Mouse (Mus musculus) embryo, embryonic 11.5 days (tissue): ENCODE measurements around the gene Arhgap21.

Experiments
- DNase-seq: peaks from one replicate; pipeline ENCODE4 v3.0.0-alpha.2; 2012; ENCODE audit warnings: low read depth, low spot score

Gene Arhgap21

DNA sequence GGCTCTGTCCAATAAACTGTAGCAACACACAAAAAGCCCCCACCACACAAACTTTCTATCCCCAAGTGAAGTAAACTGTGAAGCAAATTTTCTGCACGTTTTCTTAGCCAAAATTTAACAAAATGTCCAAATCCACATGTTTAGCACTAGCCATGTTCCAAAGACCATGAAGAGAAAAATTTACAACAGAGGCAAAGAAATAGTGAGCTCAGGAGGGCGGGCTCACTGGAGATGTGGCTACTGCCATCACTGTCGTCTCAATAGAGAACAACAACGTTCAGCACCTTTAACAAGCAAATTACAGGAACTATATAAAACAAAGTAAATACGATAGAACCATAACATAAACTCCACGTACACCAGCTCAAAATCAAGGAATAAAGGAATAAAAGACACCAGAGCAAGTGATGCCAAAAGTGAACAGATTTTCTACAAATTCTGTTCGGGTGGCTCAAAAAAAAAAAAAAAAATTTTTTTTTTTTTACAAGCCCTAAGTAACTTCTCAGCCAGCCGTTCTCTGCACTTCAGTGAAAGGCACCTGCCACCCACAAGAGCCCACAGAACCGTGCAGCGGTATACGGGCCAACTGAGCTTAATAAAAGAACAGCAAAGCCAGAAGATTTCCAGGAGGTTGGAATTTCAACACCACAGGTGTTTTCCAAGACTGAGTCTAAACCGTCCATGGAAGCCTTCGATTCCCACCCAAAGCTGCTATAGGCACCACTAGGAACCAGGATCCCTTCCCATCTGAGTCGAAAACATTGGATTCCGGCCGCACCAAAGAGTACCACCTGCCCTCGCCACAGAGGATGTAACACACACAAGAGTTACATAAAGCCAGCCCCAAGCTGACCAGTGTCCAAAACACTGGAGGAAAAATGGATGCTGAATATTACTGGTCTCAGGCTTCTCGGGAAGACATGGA is 2.2 kb downstream of the Arhgap21 start:
- DNase-seq = no peak

DNA sequence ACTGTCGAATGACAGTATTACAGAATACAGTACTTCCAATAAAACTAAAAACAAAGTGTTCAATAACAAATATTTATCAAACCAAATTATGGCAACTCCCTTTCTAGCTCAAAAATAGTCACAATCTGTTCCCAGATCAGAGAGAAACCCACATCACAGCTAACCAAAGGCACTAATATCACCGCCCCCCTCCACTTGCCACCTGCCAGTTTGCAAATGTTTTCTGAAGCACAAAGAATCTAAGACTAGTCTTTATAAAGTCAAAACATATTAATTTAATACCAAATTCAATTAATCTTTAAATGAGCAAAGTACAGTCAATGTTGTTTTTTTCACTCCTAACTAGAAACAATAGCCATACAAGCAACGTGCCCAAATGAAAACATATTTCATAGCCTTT is 3.3 kb downstream of the Arhgap21 start:
- no peak for DNase-seq

DNA sequence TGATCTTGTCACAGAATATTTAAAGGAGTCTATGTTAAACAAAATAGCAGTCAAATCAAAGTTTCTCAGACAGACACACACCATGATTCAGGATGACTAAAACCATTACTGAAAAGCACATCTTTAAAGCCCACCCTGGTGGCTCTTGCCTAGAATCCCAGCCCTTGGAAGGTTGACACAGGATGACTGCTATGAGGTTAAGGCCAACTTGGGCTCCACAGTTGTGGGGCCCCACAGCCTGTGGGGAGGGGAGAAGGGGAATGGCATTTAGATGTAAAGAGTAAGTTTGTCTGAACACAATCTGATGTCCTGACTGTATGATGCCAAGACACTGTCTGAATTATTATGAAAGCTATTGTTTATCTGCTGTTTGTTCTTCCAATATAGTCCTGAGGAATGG is 4.2 kb downstream of the Arhgap21 start:
- no peak for DNase-seq

DNA sequence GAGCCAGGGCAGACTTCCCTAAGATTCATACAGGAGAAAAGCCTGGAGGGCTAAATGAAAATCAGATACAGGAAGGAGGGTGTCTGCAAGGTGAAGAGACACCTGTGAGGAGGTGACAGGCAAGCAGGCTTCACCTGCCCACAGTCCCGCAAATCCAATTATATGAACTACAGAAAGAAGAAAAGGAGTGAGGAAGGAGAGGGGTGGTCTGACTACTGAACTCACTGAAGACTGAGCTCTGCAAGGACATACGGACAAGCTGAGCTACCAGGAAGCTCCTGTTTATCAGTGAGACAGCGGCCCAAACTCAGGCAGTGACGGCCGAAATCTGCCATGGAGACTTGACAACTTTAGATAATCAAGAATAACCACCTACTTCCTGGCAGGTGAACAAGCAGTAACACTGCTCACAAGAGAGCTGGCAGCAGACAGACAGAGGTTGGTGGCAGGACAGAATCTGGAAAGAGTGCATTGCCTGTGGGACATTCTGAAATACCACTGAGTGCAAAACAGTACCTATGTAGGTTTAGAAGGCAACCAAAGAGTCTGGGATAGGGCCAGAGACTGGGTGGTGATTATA is 5.4 kb downstream of the Arhgap21 start:
- DNase-seq = no peak

DNA sequence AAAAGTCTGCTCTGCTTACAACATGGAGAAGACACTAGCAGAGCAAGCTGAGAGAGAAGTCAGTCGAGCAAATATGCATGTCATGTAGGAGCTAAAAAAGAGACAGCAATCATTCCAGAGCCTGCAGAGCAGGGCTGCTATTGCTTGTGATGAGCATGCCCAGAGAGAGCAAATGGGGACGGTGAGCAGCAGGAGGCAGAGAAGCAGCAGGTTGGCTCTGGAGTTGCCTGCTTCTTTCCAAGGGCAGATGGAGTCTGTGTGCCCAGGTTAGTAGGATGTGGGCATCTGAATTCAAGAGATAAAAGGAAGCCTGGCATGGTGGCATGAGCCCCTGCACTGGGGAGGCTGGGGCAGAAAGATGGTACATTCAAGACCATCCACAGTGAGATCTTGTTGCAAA is 6.4 kb downstream of the Arhgap21 start:
- no peak for DNase-seq

DNA sequence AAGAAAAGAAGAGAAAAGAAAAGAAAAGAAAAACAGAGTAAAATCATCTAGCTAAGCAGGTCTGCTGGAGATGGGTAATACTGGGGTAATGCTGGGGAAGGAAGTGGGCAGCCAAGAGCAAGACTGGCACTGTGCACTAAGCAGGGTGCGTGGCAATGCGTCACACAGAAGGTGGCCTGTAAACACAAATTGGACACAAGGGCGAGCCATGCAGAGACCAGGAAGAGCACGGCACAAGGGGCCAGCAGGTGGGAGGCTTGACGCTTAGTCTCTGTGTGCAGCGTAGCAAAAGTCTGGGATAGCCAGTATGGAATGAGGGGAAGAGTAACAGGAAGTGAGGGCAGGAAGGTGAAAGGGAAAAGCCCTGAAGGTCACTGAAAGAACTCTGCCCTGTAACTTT is 6.9 kb downstream of the Arhgap21 start:
- no peak for DNase-seq

DNA sequence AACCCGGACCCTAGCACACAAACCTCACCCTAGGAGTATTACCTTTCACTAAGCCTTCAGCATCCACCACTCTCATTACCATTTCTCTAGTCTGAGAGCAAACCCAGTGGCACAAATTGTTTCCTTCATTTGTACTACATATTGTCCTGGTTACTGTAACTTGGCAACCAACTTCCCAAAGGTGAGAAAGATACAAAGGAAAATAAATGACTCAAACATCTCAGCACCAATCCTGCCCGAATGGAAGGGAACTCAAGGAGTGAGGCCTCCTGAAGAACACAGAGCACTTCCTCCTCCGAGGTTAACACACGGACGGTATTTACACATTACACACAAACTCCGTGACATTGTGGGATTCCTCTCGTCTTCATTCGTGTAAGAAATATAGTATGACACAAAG is 7.4 kb downstream of the Arhgap21 start:
- no peak for DNase-seq

DNA sequence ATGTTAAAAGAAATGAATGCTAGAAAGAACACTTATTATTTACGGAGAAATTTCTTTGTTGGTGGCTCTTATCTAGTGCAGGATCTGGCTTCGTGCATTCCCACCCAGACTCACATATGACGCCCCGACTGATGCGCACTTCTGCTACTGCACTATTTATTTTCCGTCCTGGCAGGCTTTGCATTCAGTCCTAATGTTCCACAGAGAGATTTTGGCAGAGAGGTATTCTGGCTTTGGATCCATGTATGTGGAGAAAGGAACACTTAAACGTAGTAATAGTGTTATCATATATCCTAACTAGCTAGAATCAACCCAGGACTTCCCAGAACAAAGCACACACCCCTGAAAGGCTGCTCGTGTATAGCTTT is 8.0 kb downstream of the Arhgap21 start:
- no peak for DNase-seq

DNA sequence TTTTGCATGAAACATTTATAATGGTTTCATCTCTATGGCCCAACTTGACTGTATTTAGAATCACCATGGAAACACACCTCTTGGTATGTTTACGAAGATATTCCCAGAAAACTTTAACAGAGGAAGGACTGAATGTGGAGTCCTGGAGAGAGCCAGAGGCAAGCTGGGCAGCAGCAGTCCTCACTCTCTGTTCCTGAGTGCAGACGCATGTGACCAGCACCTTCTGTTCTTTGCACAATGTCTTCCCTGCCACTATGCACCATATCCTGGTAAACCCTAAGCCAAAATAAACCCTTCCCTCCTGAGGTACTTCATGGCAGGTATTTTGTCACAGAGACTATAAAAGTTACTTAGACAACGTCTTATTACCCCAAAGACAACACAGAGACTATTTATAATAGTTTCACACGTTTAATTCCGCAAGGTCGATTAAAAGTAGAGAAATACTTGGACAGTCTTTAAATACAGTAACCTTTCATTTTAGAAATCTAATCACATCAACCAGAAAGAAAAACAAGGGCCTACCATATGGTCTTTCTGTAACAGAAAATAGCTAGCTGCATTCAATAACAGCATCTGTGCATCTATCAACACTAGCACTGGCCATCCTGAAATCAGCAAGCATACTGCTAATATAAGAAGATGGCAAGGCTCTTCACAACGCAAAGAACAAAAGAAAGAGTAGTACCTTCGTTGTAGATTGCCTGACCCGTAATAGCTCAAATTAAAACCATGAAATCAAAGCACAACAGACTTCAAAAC is 8.6 kb downstream of the Arhgap21 start:
- DNase-seq = no peak

DNA sequence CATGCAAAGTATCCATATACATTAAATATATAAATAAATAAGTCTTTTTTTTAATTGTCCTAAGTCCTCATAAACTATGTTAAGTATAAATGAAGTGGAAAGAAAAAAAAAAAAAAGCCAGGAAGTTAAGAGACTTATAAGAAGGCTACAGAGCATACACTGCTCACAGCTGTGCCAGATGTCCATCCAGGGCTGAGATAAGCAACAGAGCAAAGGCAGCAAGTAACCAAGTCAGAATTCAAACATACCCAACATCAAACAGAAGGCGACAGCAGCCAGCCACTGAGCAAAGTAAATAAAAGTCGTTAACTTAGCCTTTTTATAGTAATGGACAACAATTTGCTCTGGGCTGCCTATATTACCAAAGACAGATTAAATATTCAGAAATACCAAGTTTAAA is 9.6 kb downstream of the Arhgap21 start:
- no peak for DNase-seq

DNA sequence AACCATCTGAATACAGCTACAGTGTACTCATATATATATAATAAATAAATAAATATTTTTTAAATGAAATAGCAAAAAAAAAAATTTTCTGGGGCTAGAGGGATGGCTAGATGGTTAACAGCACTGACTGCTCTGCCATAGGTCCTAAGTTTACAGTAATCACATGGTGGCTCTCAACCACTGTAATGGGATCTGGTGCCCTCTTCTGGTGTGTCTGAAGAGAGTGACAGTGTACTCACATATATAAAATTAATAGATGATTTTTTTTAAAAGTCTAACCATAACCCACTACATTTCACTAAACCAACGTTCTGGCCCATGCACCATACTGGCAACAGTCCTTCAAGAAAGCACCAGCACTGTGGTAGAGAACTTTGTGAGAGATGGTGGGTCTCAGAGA is 10.7 kb downstream of the Arhgap21 start:
- DNase-seq = no peak

DNA sequence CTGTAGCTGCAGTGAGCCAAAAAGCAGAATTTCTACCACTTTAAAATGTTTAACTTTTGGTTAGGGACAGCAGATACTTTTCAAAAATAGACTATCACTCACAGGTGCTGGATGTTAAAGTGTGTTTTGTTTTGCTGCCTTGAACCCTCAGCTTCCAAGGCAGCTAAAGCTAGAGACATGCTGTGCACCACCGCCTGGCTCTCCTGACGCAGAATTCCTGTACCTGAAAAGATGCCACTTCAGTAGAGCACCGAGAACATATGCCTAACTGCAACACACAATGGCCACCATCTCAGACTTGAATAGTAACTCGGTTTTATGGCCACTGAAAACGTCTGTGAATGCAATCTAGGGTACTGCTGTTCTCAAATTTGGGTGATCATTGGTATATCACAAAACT is 12.0 kb downstream of the Arhgap21 start:
- no peak for DNase-seq

DNA sequence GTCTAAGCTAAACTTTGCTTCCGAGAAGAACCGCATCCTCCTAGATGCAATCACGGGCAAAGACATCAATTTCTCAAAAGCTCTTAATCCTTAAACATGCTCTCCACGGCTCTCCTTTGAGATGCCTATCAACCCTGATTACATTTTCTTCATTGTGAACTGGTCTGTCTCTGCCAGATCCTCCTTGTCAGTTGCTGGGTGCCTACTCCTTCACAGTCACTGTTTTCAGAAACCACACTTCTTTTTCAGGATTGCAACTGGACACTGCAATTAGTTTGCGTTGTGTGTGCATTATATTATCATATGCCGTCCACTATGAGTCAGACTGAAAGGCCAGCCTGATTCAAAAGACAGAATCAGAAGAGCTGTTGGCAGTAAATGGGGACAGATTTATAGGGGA is 12.7 kb downstream of the Arhgap21 start:
- no peak for DNase-seq

DNA sequence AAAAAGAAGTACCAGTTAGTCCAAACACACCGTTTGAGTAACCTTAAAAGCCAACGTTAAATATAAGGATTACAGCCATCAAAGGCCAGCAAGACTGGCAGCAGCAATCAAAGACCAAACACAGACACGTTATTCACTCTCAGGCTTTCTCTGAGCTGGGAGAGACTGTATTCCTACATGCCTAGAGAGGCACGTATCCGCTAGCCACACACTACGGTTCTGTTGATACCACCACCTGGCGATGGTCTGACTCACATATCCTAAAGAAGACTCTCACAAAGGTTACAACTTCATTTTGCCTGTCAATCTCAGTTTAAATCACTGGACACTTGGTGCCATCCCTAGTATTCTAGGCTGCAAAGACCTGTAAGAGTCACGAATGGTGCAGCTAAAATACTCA is 13.3 kb downstream of the Arhgap21 start:
- DNase-seq = no peak

DNA sequence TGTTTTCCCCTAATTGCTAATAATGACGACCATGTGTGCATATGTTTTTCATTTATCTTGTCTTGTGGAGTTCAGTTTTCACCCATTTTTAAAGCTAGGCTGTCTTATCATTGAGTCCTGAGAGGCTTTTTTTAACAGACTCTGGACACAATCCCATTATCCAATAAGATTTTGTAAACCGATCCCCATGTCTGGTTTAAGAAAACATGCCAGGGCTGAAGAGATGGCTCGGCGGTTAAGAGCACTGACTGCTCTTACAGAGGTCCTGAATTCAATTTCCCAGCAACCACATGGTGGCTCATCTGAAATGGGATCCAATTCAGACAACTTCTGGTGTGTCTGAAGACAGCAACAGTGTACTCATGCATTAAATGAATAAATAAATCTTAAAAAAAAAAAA is 16.0 kb downstream of the Arhgap21 start:
- DNase-seq = no peak

DNA sequence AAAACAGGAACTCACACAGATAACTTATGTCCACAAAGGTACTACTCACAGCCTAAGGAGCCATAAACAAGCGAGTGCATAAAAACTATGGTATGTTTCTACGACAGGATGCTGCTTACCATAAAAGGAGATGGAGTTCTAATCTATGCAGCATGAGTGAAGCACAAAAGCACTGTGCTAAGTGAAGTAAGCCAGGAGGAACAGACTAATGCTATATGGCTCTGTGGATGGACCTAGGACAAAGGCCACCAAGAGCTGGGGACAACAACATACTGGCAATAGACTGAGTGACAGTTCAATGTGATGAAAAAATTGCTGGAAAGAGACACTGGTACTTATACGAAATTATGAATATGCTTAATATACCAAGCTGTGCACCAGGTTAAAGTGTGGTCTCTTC is 19.5 kb downstream of the Arhgap21 start:
- DNase-seq = no peak

DNA sequence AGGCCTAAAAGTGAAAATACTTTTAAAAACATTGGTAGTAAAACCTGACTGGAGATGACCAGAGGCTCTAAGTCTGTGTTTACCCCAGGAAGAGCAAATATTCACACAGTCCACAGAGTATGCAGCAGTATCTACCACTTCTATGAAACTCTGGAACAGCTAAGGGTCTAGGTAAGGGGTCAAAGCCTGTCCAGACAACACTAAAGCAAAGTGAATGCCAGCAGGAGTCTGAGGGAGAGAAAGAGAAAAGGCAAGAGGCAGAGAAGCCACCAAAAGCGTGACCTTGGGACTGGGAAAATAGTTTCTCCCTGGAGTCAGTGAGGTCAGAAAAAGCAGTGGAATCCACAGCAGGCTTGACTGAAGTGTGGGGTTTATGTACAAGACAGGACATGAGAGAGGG is 21.6 kb downstream of the Arhgap21 start:
- no peak for DNase-seq

DNA sequence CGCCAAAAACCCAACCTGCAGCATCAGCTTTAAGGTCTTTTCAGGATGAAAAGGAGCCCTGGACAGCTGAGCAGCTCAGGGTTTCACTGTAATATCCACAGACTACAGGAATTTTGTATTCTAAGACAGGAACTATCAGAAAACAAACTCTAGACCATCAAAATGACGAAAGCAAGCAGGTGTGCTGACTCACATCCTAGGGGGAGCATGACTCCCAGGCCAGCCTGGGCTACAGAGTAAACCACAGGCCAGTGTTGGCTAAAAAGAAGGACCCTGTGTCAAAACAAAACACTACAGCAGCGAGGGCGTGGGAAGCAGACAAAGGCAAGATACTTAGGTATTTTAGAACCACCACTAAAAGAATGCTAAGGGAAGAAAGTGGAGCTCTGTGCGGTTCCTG is 23.1 kb downstream of the Arhgap21 start:
- DNase-seq = no peak

DNA sequence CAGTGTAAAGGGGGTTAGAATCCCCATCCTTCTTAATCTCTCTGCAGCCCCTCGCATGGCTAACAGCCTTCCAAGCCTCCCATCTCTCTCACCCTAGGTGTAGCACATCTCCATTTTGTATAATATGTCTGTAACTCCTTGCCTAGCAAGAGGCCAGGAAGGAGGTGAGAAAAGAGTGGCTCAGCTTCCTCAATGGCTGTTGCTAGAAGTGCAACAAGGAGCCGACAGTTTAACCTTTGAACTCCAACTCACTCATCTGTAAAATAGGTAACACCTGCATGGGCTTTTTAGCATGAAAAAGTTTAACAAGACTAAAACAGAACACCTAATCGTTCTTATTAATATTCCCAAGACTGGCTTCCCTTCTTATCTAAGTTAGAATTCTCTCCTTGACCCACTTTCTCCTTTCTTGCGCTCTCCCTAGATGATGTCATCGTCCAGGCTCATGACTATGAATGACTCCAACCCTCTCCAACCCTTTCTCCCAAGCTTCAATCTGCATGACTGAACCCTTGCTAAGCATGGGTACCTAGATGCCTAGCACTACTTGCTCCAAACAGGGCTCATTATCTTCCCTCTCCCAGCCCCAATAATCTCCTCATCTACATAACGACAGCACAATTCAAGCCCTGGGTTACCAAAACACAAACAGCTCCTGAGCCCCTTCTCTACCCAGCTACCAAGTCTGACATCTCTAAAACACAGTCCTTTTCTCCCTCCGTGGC is 24.8 kb downstream of the Arhgap21 start:
- no peak for DNase-seq

DNA sequence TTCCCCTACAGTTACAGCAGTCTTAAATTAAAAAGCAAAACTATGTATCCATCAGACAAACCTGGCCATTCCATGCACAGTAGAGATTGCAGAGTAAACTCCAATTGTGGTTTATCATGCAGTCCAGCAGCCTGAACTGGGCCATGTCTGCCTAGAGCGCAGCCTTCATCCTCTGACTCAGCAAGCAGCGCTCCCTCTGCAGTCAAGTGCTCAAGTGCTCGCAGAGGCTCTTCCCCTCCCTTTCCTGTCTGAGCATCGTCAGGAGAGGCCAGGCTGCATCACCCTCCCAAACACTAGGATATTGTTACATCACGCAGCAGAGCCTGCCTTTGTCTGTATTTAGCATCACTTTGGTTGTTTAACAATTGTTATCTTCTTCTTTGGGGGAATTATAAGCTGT is 25.5 kb downstream of the Arhgap21 start:
- no peak for DNase-seq

DNA sequence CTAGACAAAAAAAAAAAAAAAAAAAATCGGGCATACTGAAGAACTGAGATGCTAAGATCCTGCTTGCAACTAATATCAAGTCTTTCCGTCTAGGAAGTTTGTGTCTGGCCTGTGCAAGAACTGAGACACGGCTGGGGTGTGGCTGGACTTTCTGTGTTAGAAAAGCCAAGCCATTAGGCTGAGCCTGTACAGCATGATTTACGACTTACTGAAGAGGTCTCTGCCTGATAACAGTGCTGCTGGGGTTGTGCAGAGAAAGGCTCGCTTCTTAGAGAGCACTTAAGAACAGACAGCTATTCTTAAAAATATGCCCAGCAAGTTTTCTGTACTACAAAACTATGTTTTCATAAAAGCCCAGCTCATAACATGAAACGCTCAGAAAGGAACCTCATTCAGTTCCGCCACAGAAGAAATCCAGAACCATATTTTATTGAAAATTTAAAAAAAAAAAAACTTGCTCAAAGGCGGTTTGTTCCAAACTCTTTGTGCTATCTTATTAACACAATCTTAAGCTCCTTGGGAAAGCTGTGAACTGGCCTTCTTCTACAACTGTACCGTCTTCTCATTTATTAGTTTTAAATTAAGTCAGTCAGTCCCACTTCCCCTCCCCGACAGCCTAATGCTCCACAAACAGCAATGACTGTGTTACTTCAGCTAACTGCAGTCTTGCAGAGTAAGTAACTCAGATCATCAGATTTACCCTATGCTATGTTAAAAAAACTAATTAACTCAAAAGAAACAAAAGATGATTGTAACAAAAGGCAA is 26.1 kb downstream of the Arhgap21 start:
- peak; percentile 43 for DNase-seq
